Mouse (Mus musculus) midbrain, embryonic 13.5 days (tissue): ENCODE data around the gene Tcta. TPM values are rescaled to one million over a fixed set of nuclear protein-coding genes. Genes with fewer than 3 reads are reported as not detected.

Experiments
- ATAC-seq: fragments of 200-750 bp; cut with Nextera tagmentation; 2 replicates; pipeline ENCODE4 v1.8.0; 2017; ENCODE audit warnings: mild to moderate bottlenecking, moderate TSS enrichment, moderate library complexity
- H3K27ac ChIP-seq: fragments of 300-500 bp; sonication (generic); 2 replicates; pipeline ENCODE4 v1.5.1; 2015; ENCODE audit warnings: inconsistent platforms, mild to moderate bottlenecking, moderate library complexity
- H3K27me3 ChIP-seq: fragments of 300-500 bp; sonication (generic); 2 replicates; pipeline ENCODE4 v1.6.1; 2015; ENCODE audit warnings: mild to moderate bottlenecking, inconsistent platforms
- H3K36me3 ChIP-seq: fragments of 300-500 bp; sonication (generic); 2 replicates; pipeline ENCODE4 v1.6.1; 2015; ENCODE audit warnings: mild to moderate bottlenecking, inconsistent platforms
- H3K4me1 ChIP-seq: fragments of 300-500 bp; sonication (generic); replicated peaks from 2 replicates; pipeline ENCODE4 v1.6.1; 2015; ENCODE audit warnings: inconsistent platforms
- H3K4me2 ChIP-seq: fragments of 300-500 bp; sonication (generic); replicated peaks from 2 replicates; pipeline ENCODE4 v1.6.1; 2015; ENCODE audit warnings: moderate library complexity, mild to moderate bottlenecking, inconsistent platforms
- H3K4me3 ChIP-seq: fragments of 300-500 bp; sonication (generic); replicated peaks from 2 replicates; pipeline ENCODE4 v1.5.1; 2015; ENCODE audit warnings: mild to moderate bottlenecking, inconsistent platforms
- H3K9ac ChIP-seq: fragments of 300-500 bp; sonication (generic); replicated peaks from 2 replicates; pipeline ENCODE4 v1.6.1; 2015; ENCODE audit warnings: mild to moderate bottlenecking, inconsistent platforms
- H3K9me3 ChIP-seq: fragments of 300-500 bp; sonication (generic); 2 replicates; pipeline ENCODE4 v1.6.1; 2016; ENCODE audit warnings: mild to moderate bottlenecking, inconsistent platforms
- WGBS: fragments of 180-500 bp; shearing (Covaris S2); methylation state at CpG from one replicate; pipeline ENCODE4 v1.1.7; 2015; 5-methylcytosine and 5-hydroxymethylcytosine counted together
- polyA plus RNA-seq: library from polyadenylated mRNA; unstranded; fragments of >200 nt; fragmentation: Nextera tagmentation; extraction: Ambion mirVana; gene quantifications from 2 replicates; pipeline ENCODE4 v1.2.1, GENCODE M21; 2015

The Tcta gene
- polyA plus RNA-seq, 1 experiment from 2014 or later = 52.6 TPM

- Histone ChIP-seq H3K27me3 (no peaks in the 10 kb centered on the region), H3K4me3 (peak within 1 kb of the TSS; percentile 98), H3K36me3 (no peaks in the 10 kb centered on the region), H3K9ac (peak within 1 kb of the TSS; percentile 86), H3K27ac (peak within 1 kb of the TSS; percentile 94), H3K9me3 (no peaks in the 10 kb centered on the region), H3K4me2 (peak within 1 kb of the TSS; percentile 83), H3K4me1 (peaks cover 28% of the 10 kb centered on the region)
- ATAC-seq = peak; percentile 99
- WGBS = under 1% methylated on average over 62 of the region's 71 CpGs
Measured at GRCm38 (mm10) chr9:108263690-108264190, 42.2 kb downstream of the Tcta start, which contains the start of gene Dag1. Gene Dag1, minus strand, starts transcription at chr9:108263958.

- peak; percentile 73 for ATAC-seq
- no peaks in the 10 kb centered on the region for H3K27me3 ChIP-seq
- WGBS = under 1% methylated on average over 53 of the region's 62 CpGs
Measured at GRCm38 (mm10) chr9:108263131-108263681, 42.8 kb downstream of the Tcta start.

GRCm38 (mm10) chr9:108262494-108263049, 43.4 kb downstream of the Tcta start:
- 43% methylated on average over 11 of the region's 11 CpGs for WGBS
- H3K4me2 ChIP-seq = peak overlapping the region; percentile 83
- no peak for ATAC-seq
- no peaks in the 10 kb centered on the region for H3K27me3 ChIP-seq
- peak overlapping the region; percentile 94 for H3K27ac ChIP-seq
- peaks cover 28% of the 10 kb centered on the region for H3K4me1 ChIP-seq
- peak overlapping the region; percentile 86 for H3K9ac ChIP-seq
- H3K9me3 ChIP-seq = no peaks in the 10 kb centered on the region
- peak overlapping the region; percentile 98 for H3K4me3 ChIP-seq
- no peaks in the 10 kb centered on the region for H3K36me3 ChIP-seq

More at GRCm38 (mm10) chr9:108263131-108263681, 42.8 kb downstream of the Tcta start:
- Histone ChIP-seq H3K27ac (peak overlapping the region; percentile 94), H3K4me3 (peak overlapping the region; percentile 98), H3K36me3 (no peaks in the 10 kb centered on the region), H3K4me1 (peaks cover 28% of the 10 kb centered on the region), H3K9ac (peak overlapping the region; percentile 86), H3K9me3 (no peaks in the 10 kb centered on the region), H3K4me2 (peak overlapping the region; percentile 83)

- Histone ChIP-seq H3K4me1 (peaks cover 28% of the 10 kb centered on the region), H3K4me2 (peak overlapping the region; percentile 83), H3K9ac (0 out of 2 replicates have a peak overlapping the region, but pooled peaks have one; percentile 15), H3K27me3 (no peaks in the 10 kb centered on the region), H3K27ac (no peak overlapping the region), H3K9me3 (no peaks in the 10 kb centered on the region), H3K4me3 (peak overlapping the region; percentile 98; the same call in 1 of the 2 replicates), H3K36me3 (no peaks in the 10 kb centered on the region)
- ATAC-seq = no peak
- 82% methylated on average over 7 of the region's 7 CpGs for WGBS
Measured at GRCm38 (mm10) chr9:108261865-108262264, 44.1 kb downstream of the Tcta start.

GRCm38 (mm10) chr9:108260526-108260925, 45.4 kb downstream of the Tcta start:
- 89% methylated on average over 4 of the region's 4 CpGs for WGBS
- H3K4me3 ChIP-seq = no peak overlapping the region

More at GRCm38 (mm10) chr9:108260526-108260925, 45.4 kb downstream of the Tcta start:
- Histone ChIP-seq H3K27me3 (no peaks in the 10 kb centered on the region), H3K27ac (no peak overlapping the region), H3K4me2 (no peak overlapping the region), H3K36me3 (no peaks in the 10 kb centered on the region), H3K4me1 (peaks cover 28% of the 10 kb centered on the region), H3K9ac (no peak overlapping the region), H3K9me3 (no peaks in the 10 kb centered on the region)
- no peak for ATAC-seq

Other genes with a start within 250 kb of the Tcta start
- 0.11 and 0.23 TPM in 2 replicates for gene Mst1, start 225.7 kb downstream of the Tcta start, polyA plus RNA-seq
- gene Rnf123, start 222.8 kb downstream of the Tcta start, polyA plus RNA-seq = 46.2 and 55.6 TPM in 2 replicates
- 56.3 and 62.5 TPM in 2 replicates for gene Apeh, start 211.6 kb downstream of the Tcta start, polyA plus RNA-seq
- gene Bsn, start 115.8 kb downstream of the Tcta start, polyA plus RNA-seq = 7.1 and 8.0 TPM in 2 replicates
- gene Dag1, start 42.2 kb downstream of the Tcta start, polyA plus RNA-seq = 50.5 and 57.8 TPM in 2 replicates
- gene Nicn1, start 15.7 kb downstream of the Tcta start, polyA plus RNA-seq = 118 TPM in 2 replicates
- gene Amt, start 9.3 kb downstream of the Tcta start, polyA plus RNA-seq = 33.6 and 35.5 TPM in 2 replicates
- gene Rhoa, start within 50 bp of the Tcta start, polyA plus RNA-seq = 288 and 306 TPM in 2 replicates
- gene Gpx1, start 32.7 kb upstream of the Tcta start, polyA plus RNA-seq = 474 and 511 TPM in 2 replicates
- 143 and 146 TPM in 2 replicates for gene Usp4, start 41.7 kb upstream of the Tcta start, polyA plus RNA-seq
- 2.1 and 2.2 TPM in 2 replicates for gene 1700102P08Rik, start 86.6 kb upstream of the Tcta start, polyA plus RNA-seq
- gene Ccdc36, start 122.3 kb upstream of the Tcta start, polyA plus RNA-seq = 1.3 and 1.7 TPM in 2 replicates
- gene BC048562, start 130.3 kb upstream of the Tcta start, polyA plus RNA-seq = not detected in 2 replicates
- 59.7 and 63.5 TPM in 2 replicates for gene Ccdc71, start 154.4 kb upstream of the Tcta start, polyA plus RNA-seq
- 75.7 and 84.8 TPM in 2 replicates for gene Klhdc8b, start 155.4 kb upstream of the Tcta start, polyA plus RNA-seq
- 20.0 and 24.1 TPM in 2 replicates for gene Lamb2, start 173.6 kb upstream of the Tcta start, polyA plus RNA-seq
- gene Usp19, start 184.4 kb upstream of the Tcta start, polyA plus RNA-seq = 75.9 and 91.9 TPM in 2 replicates
- 70.2 and 70.5 TPM in 2 replicates for gene Qars, start 201.5 kb upstream of the Tcta start, polyA plus RNA-seq
- gene Qrich1, start 210.6 kb upstream of the Tcta start, polyA plus RNA-seq = 141 and 146 TPM in 2 replicates